Mouse (Mus musculus) 416B (cell line): ENCODE data around the gene Higd2a.
A peak's percentile ranks its signal among the peaks of the same experiment; 100 is the strongest.

Source experiments
- DNase-seq: peaks from one replicate; pipeline ENCODE4 v3.0.0; 2011; ENCODE audit warnings: low read depth

Higd2a gene

DNA sequence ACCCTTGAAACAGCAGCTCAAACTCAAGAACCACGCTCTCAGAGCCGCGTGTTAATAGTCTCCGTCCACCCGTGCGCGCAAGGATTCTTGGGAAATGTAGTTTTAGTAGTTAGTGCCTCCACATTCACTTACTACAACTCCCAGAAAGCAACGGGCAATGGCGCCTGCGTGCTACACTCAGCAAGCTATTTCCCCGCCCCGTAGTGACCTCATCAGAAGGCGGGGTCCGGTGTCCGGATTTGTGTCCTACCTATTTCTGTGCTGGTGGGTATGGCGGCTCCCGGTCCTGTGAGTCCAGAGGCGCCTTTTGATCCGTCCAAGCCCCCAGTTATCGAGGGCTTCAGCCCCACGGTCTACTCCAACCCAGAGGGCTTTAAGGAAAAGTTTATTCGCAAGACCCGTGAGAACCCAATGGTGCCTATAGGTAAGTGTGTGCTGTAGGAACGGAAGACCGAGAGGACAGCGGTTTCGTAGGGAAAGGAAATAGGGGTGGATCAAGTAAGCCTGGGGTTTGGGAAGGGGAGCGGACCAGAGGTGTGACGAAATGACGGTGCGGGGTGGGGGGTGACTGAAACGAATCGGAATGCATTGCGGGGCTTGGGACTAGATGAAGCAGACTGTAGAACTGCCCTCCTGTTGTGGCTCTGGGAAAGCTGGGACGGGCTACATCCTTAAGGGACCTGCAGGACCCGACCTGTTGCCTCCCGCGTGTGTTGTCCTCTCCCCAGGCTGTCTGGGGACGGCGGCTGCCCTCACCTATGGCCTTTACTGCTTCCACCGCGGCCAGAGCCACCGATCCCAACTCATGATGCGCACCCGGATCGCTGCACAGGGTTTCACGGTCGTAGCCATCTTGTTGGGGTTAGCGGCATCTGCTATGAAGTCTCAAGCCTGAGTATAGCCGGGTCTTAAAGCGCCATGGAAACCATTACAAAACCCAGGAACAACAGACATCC, at the start of gene Higd2a, which contains the start of gene Nop16:
TSS of gene Higd2a (plus strand) at position 212 of the 956 bp plus-strand sequence.
TSS of gene Nop16 (minus strand) at position 95 of the 956 bp plus-strand sequence.
- DNase-seq, result peak; percentile 99

DNA sequence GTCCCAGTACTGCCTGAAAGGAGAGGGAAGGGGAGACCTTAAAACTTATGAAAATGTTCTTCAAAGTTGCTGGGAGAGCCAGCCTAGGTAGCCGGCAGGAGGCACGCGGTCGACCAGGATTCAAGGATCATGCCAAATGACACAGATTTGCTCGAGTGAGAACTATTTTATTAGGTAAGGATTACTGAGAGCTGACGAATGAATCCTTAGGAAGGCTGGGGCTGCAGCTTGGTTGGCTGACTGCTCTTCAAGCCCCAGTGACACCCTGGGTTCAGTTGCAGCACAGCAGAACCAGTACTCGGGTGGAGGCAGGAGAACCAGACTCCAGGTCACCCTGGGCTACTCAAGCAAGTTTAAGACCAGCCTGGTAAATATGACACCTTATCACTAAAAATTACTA, 42.0 kb upstream of the Higd2a start:
- DNase-seq, result no peak

DNA sequence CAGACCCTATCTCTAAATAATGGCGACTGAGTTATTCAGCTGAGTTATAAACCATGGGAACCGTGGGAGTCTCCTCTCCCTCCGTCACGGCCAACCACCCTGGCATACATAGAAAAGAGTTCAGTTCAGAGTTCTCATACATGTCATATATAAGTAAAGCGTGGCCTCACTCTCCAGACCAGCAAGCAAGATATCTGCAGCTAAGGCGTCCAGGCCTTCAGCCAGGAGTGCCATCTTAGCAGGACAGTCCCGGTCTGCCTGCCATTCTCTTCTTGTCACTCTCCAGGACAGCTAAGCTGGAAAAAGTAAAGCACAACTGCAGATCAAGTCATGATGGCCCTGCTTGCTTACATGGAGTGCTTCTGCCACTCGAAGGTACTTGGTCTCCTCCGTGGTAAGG, 33.8 kb upstream of the Higd2a start:
- no peak for DNase-seq

DNA sequence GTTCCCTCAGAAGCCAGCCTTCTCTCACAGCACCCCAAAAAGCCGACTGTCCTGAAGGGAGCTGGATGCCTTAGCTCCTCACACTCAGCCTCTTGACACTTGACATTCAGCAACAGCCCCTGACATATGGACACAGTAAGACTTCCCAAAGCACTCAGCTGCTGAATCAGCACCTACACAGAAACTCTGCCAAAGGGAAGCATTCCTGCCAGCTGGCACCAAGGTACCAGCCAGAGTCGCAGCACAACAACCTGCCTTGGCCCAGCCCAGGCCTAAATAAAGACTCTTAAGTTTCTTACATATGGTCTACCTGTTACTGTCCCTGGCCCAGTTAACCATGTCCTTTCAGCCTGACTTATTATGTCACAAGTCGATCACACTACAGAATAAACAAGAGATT, 33.2 kb upstream of the Higd2a start:
- no peak for DNase-seq

DNA sequence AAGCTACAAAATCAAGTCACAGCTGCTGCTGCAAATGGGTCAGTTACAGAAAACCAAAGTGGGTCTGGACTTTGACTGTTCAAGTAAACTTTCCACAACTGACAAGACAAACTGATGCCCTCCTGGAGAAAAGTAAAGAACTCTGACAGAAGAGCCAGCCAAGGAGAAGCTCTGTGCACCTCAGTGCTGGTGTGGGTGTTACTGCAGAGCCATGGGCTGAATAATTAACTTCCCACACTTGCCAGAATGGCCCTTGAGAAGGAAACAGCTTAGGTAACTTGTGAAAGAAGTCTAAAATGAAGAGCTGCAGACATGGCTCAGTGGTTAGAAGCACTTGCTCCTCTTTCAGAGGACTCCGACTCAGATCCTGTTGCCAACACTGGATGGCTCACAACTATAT, 32.4 kb upstream of the Higd2a start:
- no peak for DNase-seq

DNA sequence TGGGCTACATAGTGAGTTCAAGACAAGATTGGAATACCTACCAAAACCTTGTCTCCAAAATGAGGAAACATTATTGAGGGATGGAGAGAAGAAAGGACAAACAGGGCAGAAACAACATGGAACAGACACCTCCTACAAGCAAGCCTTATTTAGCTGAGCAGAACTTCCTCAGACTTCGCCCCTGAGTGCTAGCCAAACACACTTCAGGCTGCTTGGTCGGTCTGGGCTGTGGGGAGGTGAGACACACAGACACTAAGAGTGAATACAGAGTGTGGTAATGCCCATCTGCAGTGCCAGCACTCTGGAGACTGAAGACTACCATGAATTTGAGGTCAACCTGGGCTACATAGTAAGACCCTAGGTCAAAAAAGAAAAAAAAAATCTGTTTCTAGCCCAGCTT, 30.4 kb upstream of the Higd2a start:
- DNase-seq, result no peak

DNA sequence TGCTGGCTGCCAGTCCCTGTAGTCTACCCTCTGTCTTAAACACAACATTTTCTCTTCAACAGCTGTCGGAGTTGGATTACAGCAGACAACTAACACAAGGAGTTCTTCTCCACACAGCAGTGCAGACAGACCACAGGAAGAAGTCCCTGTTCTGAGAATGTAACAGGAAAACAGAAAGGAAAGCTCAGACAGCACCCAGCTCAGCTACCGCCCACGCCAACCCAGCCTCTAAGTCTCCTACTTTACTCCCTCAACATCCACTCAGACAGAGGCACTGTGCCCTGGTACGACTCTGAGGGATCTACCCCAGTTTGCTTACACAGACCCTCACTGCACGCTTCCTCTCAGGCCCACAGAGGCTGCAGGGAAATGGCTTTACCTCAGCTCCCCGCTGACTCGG, 29.4 kb upstream of the Higd2a start:
- no peak for DNase-seq

DNA sequence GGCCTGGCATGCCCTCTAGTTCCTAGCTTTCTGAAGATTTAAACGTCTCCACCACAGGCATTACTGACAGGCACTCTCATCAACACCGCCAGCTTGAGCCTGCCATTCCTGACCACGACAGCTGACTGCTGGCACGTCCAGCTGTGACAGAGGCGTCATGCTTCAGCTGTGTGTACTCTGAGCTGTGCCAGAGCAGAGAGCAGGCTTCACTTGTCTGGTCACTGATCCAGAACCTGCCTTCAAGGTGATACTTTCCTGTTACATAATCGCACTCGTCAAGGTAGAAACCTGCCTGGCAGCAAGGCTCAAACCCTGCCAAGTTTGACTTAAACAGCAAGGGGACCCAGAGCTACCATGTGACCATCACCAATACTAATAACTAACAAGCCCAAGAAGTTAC, 27.4 kb upstream of the Higd2a start:
- DNase-seq, result no peak

DNA sequence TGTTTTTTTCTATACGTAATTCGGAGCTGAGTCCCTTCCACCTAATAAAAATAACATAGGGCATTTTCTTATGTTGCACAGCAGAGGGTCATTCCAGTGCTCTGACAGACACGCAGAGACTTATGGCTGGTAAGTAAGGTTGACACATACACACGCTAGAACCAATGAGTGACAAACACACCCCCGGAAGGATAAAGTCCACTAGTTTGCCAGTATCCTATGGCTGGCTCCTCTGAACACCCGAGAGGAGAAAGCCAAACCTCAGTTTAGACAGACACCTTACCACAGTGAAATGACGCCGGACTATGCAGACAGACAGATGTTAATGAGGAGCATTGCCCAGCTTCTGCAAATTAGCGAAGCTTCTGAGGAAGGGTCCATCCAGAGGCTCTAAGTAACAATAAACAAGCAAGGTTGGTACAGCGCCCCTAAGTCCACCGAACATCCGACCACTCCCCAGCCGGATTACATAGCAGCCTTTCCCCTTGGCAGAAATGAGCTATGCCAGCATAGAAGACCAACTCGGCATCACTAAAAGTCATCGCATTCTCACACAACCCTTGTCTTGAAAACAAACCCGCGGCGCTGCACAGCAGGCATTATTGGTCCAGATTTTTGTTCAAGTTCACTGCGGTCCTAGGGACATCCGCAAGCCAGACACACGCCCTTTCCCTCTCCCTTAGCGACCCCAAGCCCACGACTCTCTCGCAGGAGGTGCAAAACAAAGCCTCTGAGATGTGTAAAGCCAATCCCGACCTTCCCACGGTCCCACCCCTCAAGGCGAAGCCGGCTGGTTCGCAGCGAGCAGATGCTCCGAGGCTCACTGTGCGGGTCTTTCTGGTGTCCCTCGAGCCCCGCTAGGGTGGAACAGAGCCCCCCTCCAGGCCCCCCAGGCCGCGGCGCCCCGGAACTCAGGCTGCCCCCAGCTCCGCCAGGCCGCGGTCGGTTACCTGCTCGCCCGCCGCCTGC, 25.5 kb upstream of the Higd2a start:
- DNase-seq, result peak; percentile 16

DNA sequence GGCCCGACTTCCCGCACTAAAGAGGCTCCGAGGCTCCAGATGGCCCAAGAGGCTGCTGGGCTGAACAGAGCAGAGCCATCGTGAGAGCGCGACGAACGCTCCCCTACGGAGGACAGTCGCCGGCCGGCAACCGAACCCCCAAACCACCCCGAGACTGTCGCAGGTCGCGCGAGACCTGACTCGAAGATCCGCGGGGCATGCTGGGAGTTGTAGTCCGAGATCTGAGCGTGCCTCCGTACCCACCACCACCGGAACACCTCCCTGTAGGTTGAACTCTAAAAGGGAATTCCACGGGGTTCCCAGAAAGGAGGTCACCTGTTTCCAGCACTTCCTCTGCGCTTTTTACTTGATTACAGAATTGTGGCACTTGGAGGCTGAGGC, 24.8 kb upstream of the Higd2a start, which contains the start of gene 4833439L19Rik:
TSS of gene 4833439L19Rik (minus strand) at position 235 of the 381 bp plus-strand sequence.
- peak; percentile 93 for DNase-seq

DNA sequence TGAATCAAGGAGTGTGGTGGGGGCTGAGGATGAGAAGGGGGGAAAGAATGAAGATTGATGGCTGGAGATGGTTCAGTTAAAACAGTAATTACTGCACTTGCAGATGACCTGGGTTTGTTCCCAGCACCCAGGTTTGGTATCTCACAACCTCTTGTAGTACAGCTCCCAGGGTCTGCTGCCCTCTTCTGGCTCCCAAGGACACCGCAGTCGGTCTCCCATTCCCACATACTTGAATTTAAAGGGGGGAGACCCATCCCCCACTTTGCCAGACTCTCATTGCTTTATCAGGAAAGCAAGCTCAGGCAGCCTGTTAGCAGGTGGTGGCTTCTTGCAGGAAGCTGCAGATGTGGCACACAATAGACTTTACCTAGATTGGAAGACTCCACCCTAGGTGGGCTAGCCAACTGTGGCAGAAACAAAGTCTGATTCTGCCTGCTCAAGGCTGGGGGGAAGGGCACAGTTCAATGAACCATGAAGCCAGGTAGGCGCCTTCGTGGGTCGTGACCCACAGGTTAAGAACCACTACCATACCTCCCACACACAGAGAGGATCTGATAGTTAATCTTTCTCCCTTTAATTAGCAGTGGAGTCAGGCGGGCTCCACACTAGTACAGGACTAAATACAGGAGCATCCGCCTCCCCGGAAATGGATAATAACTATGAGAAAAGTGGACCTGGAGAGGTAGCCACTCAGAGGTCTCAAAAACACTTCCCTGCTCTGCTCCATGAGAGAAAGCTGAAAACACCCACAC, 24.2 kb upstream of the Higd2a start:
- DNase-seq, result peak; percentile 78

DNA sequence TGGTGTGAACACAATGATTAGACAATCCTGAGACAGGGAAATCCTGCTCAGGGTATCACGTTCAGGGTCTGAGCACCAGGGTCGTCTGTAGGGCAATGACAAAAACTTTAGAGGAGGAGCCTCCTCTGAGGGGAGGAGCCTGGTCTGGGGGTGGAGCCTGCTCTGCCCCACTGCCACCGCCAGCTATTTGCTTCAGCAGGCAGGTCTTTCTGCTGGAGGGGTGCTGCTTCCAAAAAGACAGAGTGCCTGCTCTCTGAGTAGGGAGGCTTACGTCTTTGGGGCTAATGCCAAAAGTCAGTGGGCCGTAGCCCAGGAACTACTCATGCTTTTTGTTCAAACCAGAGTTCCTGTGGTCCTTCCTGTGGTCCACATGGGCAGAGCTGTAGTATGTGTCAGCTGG, 21.6 kb upstream of the Higd2a start:
- DNase-seq, result peak; percentile 42

DNA sequence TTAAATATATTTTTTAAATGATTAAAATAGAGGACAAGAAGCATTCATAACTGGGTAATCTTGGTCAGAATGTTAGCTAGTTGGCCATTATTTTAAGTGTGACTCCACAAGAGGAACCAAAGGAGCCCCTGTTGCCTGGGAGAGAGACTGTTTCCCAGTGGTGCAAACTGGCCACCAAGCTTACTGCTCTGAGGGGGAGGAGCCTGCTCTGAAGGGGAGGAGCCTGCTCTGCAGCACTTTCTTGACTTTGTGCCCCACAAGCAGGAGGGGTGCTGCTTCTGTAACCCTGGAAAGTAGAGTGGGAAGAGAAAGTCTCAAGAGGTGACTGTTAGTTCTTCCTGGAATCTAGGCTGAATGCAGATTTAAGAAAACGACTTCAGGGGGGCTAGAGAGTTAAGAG, 20.7 kb upstream of the Higd2a start:
- no peak for DNase-seq

DNA sequence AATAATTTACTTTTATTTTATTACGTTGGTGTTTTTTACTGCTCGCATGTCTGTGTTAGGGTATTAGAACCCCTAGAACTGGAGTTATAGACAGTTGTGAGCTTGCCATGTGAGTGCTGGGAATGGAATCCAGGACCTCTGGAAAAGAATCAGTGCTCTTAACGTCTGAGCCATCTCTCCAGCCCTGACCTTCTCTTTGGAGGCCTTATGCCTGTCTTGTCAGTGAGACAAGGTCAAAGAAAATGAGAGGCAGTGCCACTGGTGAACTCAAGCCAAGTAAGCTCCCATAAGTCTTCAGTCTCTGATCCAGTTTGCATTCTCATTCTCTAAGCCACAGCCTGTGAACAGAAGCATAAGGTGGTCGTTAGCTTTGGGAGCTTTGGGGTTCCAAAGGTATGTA, 19.3 kb upstream of the Higd2a start:
- DNase-seq, result no peak

DNA sequence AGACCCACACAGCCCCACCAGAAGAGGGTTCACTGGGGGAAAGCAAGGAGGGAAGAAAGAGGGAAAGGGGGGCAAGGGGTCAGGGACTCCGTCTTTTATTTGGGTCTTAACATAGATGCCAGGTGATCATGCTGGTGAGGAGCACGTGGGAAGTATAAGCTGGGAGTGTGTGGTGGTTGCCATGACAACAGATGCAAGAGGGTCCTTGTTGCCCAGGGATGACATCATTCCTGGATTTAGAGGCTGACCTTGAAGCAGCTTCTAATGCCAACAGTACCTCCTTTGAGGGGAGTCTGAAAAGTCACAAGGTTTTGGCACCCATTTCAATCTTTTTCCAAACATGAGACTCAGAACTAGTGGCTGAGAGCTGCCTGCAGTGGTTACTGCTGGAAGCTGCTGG, 18.4 kb upstream of the Higd2a start:
- no peak for DNase-seq

DNA sequence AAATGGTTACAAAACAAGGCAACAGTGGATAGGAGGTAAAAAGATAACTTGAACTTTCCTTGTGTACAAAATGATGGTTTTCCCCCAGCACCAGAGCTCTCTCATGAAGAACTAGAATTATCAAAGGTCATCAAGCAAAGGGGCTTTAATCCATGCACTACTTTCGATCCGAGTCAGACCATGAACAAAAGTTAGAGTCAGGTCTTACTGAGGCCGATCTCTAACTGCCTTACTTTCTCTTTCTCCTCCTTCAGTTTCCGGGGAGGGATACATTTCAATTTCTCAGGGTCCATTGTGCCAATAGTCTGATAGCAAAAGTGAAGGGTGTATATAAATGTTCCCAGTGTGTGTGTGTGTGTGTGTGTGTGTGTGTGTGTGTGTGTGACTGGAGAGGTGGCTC, 17.4 kb upstream of the Higd2a start:
- DNase-seq, result no peak

DNA sequence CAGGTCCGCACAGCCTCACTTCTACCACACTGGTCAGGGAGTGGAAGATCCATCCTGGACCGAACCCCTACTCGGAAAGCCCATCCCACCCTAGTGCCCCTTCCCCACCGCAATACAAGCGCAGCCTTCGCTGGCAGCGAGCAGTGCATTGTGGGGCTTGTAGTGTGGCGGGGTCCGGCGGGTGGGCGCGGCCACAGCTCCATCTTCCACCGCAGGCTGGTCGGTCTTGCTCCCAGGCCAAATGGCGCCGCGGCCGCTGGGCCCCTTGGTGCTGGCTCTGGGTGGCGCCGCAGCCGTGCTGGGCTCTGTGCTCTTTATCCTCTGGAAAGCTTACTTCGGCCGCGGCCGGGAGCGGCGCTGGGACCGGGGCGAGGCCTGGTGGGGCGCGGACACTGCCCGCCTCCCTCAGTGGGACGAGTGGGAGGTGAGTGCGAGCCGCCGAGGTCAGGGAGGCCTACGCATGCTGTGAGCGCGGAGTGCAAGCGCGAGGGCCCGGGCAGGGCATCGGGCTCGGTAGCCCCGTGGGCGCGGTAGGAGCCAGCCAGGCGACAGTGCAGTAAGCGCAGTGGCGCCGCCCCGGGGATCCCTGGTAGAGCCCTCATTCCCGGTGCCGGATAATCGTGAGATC, 15.0 kb upstream of the Higd2a start, which contains the start of gene Arl10:
TSS of gene Arl10 (plus strand) at position 162 of the 628 bp plus-strand sequence.
- DNase-seq, result peak; percentile 72

DNA sequence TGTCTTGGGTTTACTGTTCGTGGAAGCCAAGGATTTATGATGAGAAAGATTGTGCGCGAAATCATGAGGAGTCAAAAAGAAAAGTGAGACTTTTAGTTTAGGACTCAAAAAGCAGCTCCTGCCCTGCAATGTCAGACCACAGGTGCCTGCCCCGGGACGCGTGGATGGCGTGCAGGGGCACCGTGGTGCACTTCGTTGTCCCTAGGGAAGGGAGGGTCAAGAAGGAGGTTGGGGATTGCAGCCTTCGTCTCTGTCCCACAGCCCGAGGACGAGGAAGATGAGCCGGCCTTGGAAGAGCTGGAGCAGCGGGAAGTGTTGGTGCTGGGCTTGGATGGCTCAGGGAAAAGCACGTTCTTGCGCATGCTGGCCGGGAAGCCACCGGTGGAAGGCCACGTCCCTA, 14.5 kb upstream of the Higd2a start:
- no peak for DNase-seq

DNA sequence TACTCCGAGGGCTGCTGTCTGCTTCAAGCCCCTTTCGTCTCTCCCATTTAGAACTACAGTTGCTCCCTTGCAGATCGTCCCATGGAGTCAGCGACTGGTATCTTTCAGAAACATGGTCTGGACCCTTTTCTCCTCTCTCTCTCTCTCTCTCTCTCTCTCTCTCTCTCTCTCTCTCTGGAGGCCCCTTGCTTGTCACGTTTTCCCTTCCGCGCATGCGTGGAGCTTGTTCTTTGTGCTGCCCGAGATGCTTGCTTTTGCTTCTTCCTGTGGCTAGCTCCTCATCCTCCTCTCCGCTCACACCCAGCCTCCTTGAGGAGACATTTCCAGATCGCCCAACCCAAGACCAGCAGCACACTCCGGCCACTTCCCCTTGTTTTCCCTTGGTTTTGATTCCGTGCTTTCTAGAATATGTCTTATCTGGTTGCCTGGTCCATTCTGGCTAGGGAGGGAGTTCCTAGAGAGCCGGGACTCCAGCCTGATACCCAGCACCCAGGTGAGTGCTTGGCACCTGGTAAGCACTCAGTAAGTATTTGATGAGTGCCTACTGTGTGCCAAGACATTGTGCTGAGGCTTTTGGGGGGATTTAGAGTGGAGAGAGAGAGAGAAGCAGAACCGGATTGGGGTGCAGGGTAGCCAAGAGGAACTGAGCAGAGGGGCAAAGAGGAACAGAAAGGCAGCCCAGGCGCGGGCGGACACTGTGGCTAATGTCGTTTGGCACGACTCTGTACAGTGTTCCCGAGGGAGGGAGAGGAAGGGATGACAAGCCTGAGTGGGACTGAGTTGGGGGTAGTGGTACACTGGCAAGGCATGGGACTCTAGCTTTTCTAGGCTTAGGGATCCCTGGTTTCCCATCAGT, 12.1 kb upstream of the Higd2a start:
- DNase-seq, result no peak

DNA sequence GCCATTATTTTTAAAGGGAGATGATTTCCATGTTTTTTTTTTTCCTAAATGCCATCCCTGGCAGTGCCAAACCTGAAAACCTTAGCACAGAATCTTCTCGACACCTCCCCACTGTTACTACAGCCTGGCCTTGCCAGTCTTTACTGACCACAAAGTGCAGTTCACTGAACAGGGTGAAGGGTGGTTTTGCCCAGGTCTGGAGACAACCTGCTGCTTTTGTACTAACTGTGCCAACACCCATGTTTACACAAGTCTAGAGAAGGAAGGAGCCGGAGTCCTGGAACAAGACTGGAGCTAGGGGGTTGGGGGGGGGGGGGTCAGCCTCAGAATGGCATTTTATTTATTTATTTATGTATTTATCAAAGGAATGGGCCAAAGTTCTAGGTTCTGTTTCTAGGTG, 8.6 kb upstream of the Higd2a start:
- no peak for DNase-seq
